Mouse (Mus musculus) testis, adult 2 months (tissue): ENCODE data around the gene Rxfp1. TPM values are rescaled to one million over a fixed set of nuclear protein-coding genes. Genes with fewer than 3 reads are reported as not detected.
A peak's percentile ranks its signal among the peaks of the same experiment; 100 is the strongest.

Source experiments
- H3K27ac ChIP-seq: fragments of 200-500 bp; 2 replicates; pipeline ENCODE4 v1.5.1; 2012; ENCODE audit warnings: low read depth, low read length; ENCODE audit not compliant: control insufficient read depth, insufficient read depth
- H3K27me3 ChIP-seq: fragments of 200-500 bp; 2 replicates; pipeline ENCODE4 v1.6.1; 2012; ENCODE audit warnings: mild to moderate bottlenecking, low read length, moderate library complexity; ENCODE audit not compliant: control insufficient read depth, insufficient read depth
- H3K36me3 ChIP-seq: fragments of 200-500 bp; 2 replicates; pipeline ENCODE4 v1.6.1; 2012; ENCODE audit warnings: mild to moderate bottlenecking, low read length; ENCODE audit not compliant: control insufficient read depth, insufficient read depth
- H3K4me1 ChIP-seq: fragments of 200-500 bp; 2 replicates; pipeline ENCODE4 v1.6.1; 2012; ENCODE audit warnings: low read length; ENCODE audit not compliant: control insufficient read depth, insufficient read depth
- H3K4me3 ChIP-seq: fragments of 200-500 bp; 2 replicates; pipeline ENCODE4 v1.5.1; 2012; ENCODE audit warnings: low read depth, mild to moderate bottlenecking, low read length, moderate library complexity, mixed read lengths; ENCODE audit not compliant: control insufficient read depth
- CTCF ChIP-seq: fragments of 200-500 bp; IDR thresholded peaks from 2 replicates; pipeline ENCODE4 v1.5.1; 2012; ENCODE audit warnings: low read depth, mild to moderate bottlenecking, inconsistent platforms, low read length, moderate library complexity; ENCODE audit not compliant: control insufficient read depth, insufficient read depth, insufficient replicate concordance
- POLR2A ChIP-seq: fragments of 200-500 bp; IDR thresholded peaks from 2 replicates; pipeline ENCODE4 v1.6.1; 2012; ENCODE audit warnings: low read depth, mild to moderate bottlenecking, inconsistent platforms, low read length, moderate library complexity; ENCODE audit not compliant: control insufficient read depth
- polyA plus RNA-seq: library from polyadenylated mRNA; depleted of rRNA; stranded (reverse); fragments of >200 nt; gene quantifications from 2 replicates; pipeline ENCODE4 v1.2.3, GENCODE M21; 2012

The Rxfp1 gene
- polyA plus RNA-seq, 1 experiment, result 0.06 TPM

DNA sequence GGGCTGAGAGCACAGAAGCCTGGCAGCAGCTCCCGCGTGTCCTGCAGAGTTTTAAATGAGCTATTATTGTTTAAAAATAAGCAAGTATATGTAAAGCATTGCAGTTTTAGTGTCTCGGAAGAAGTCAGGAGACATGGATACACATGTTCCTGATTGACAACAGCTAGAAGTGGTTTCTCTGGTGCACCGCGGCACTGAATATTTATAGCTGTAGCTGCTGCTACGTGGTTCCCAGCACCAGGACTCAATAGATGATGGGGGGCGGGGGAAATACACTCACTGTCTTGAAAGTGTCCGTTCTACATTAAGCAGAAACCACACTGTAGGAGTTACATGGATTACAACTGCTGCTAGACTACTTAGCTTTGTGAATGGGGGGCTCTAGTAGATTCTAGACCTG lies 54.2 kb downstream of the Rxfp1 start:
- H3K27me3 ChIP-seq, result no peaks in the 10 kb centered on the region
- no peaks in the 10 kb centered on the region for H3K36me3 ChIP-seq
- no peak overlapping the region for H3K4me3 ChIP-seq
- H3K27ac ChIP-seq, result no peak overlapping the region
- H3K4me1 ChIP-seq, result no peaks in the 10 kb centered on the region
- TF ChIP-seq CTCF (no peak), POLR2A (no peak)

GRCm38 (mm10) chr3:79682351-79683132 lies 55.1 kb downstream of the Rxfp1 start:
- no peak for TF ChIP-seq POLR2A
- no peak for TF ChIP-seq CTCF
- Histone ChIP-seq H3K36me3 (no peaks in the 10 kb centered on the region), H3K27ac (no peak overlapping the region), H3K4me1 (no peaks in the 10 kb centered on the region), H3K27me3 (no peaks in the 10 kb centered on the region), H3K4me3 (no peak overlapping the region)

GRCm38 (mm10) chr3:79676411-79676810 lies 61.3 kb downstream of the Rxfp1 start:
- no peaks in the 10 kb centered on the region for H3K27me3 ChIP-seq
- no peak for TF ChIP-seq POLR2A
- TF ChIP-seq CTCF, result no peak
- no peaks in the 10 kb centered on the region for H3K36me3 ChIP-seq
- no peak overlapping the region for H3K27ac ChIP-seq
- peaks cover 3% of the 10 kb centered on the region; the same call in 1 of the 2 replicates for H3K4me1 ChIP-seq
- H3K4me3 ChIP-seq, result no peak overlapping the region

GRCm38 (mm10) chr3:79674641-79675040 lies 63.0 kb downstream of the Rxfp1 start:
- TF ChIP-seq CTCF (no peak), POLR2A (no peak)
- Histone ChIP-seq H3K27ac (no peak overlapping the region), H3K36me3 (no peaks in the 10 kb centered on the region), H3K27me3 (no peaks in the 10 kb centered on the region), H3K4me3 (no peak overlapping the region), H3K4me1 (peaks cover 3% of the 10 kb centered on the region; the same call in 1 of the 2 replicates)

GRCm38 (mm10) chr3:79673082-79673481 lies 64.6 kb downstream of the Rxfp1 start:
- H3K27me3 ChIP-seq, result no peaks in the 10 kb centered on the region
- H3K4me1 ChIP-seq, result peaks cover 3% of the 10 kb centered on the region; the same call in 1 of the 2 replicates
- no peaks in the 10 kb centered on the region for H3K36me3 ChIP-seq
- no peak overlapping the region for H3K27ac ChIP-seq
- TF ChIP-seq POLR2A (no peak), CTCF (no peak)
- H3K4me3 ChIP-seq, result no peak overlapping the region

DNA sequence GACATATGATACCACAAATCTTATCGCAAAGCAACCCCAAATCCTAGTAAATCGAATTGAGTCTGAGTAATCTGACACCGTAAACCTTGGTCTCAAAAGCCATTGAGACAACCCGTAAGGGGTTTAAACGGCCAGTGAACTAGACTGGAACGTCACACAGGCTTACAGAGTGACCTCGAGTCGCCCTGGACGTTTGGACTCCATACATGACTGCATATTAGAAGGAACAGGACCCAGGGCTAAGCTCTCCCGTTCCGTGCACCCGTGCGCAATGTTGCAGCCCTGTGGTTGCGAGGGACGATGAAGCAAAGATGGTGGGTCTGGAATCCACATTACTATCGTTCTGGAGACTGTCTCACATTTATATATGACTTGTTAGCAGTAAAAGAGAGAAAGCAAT lies 65.5 kb downstream of the Rxfp1 start:
- no peak for TF ChIP-seq CTCF
- TF ChIP-seq POLR2A, result no peak
- Histone ChIP-seq H3K36me3 (no peaks in the 10 kb centered on the region), H3K4me3 (peak overlapping the region; percentile 17; the same call in 1 of the 2 replicates), H3K4me1 (peaks cover 3% of the 10 kb centered on the region; the same call in 1 of the 2 replicates), H3K27ac (no peak overlapping the region), H3K27me3 (no peaks in the 10 kb centered on the region)

DNA sequence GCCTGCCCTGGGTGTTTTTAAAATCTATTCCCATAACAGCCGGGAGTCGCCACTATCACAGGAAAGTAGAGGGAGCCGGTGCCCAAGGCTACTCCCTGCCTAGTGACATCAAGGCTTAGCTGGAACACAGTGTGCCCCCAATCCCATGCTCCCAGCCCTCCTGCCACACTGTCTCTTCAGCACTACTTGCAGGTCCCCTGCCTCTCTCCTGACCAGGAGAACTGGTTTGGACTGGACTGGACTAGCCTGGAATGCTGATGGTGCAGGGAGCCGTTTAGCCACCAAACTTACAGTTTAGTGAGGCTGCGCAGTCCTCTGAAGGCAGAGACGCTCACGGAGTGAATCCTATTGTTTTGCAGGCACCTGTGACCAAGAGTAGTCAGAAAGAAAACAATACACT lies 67.1 kb downstream of the Rxfp1 start:
- H3K4me3 ChIP-seq, result no peak overlapping the region
- H3K36me3 ChIP-seq, result no peaks in the 10 kb centered on the region
- H3K4me1 ChIP-seq, result peaks cover 3% of the 10 kb centered on the region; the same call in 1 of the 2 replicates
- no peaks in the 10 kb centered on the region for H3K27me3 ChIP-seq
- no peak for TF ChIP-seq POLR2A
- TF ChIP-seq CTCF, result no peak
- peak overlapping the region; percentile 71 for H3K27ac ChIP-seq
